Mouse (Mus musculus) G1E (cell line): ENCODE measurements around the gene Setd4.

Experiments used
- CTCF ChIP-seq: IDR thresholded peaks from 2 replicates; pipeline ENCODE4 v1.5.1; 2012; ENCODE audit warnings: low read depth, low read length, inconsistent platforms, mixed read lengths
- GATA1 ChIP-seq: IDR thresholded peaks from 2 replicates; pipeline ENCODE4 v1.6.1; 2012; ENCODE audit warnings: borderline replicate concordance, low read length, inconsistent platforms, mixed read lengths
- GATA2 ChIP-seq: IDR thresholded peaks from 2 replicates; pipeline ENCODE4 v1.6.1; 2012; ENCODE audit warnings: low read depth, low read length, inconsistent platforms, borderline replicate concordance
- POLR2AphosphoS5 ChIP-seq: IDR thresholded peaks from 2 replicates; pipeline ENCODE4 v1.6.1; 2012; ENCODE audit warnings: low read depth, low read length, inconsistent platforms; ENCODE audit not compliant: insufficient replicate concordance
- TAL1 ChIP-seq: conservative IDR thresholded peaks from 2 replicates; pipeline ENCODE4 v1.6.1; 2012; ENCODE audit warnings: low read depth, low read length, inconsistent platforms, mixed read lengths

GRCm38 (mm10) chr16:93607669-93608101 lies 3.8 kb upstream of the Setd4 start:
- no peak for TF ChIP-seq CTCF
- TF ChIP-seq TAL1: no peak
- TF ChIP-seq GATA1: no peak
- TF ChIP-seq POLR2AphosphoS5: no peak
- TF ChIP-seq GATA2: no peak
